Mouse (Mus musculus) kidney, adult 2 months (tissue): ENCODE results near the gene Slc22a23.

Experiments
- CTCF ChIP-seq: fragments of 200-500 bp; conservative IDR thresholded peaks from 2 replicates; pipeline ENCODE4 v1.5.1; 2011; ENCODE audit warnings: low read depth, mild to moderate bottlenecking, control low read depth, low read length, moderate library complexity, mixed read lengths; ENCODE audit not compliant: insufficient read depth, insufficient read length
- POLR2A ChIP-seq: fragments of 200-500 bp; IDR thresholded peaks from one replicate; pipeline ENCODE4 v1.6.1; 2011; ENCODE audit warnings: low read depth, low read length, control low read depth

DNA sequence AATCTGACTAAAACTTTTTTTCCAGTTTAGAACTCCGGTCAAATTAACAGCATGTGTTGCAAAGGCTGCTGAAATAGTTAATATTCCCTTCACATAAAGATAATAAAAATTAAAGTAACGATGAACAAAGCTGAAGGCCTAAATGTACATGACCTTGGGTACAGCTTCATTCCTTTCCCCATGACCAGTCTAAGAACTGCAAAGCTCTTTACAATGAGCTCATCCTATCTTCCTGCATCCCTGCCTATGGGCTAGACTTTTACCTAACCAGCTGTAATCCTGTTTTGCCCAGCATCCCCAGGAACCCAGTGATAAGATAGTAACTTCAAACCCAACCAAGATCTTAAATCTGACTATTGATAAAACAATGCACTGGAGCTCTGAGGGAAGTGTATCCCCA is 56.9 kb downstream of the Slc22a23 start:
- TF ChIP-seq CTCF (no peak), POLR2A (no peak)
